Mouse (Mus musculus): ENCODE measurements at regions not wholly inside any gene's neighbourhood (a gene's known extent, or its start where the extent isn't known, plus 50 kb on each side); places are given as distances from the start of the nearest gene placed in this dataset.
A peak's percentile ranks its signal among the peaks of the same experiment; 100 is the strongest.

DNA sequence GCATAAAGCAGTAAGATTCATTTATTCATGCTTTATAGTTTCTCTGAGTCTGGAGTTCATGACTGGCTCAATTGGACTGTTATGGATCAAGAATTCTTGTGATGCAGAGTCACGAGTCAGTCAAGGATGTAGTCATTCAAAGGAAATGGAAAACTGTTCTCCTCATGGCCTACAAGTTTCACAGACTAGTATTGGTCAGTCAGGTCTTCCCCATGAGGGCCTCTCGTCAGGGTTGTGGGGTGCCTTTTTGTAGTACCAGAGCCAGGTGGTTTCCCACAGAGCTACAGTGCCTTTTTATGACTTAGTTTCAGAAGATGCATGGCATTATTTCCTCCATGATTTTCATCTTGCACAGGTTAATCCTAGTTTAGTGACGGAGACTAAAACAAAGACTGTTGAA lies 307.9 kb upstream of the Cited2 start:
- Histone ChIP-seq H3K4me1 (ENCODE audit: control insufficient read depth, insufficient read depth, low read length) (no peaks in the 10 kb centered on the region), H3K27ac (replicated peaks; ENCODE audit: low read depth, low read length) (no peak overlapping the region), H3K4me2 (replicated peaks; ENCODE audit: low read depth, low read length, severe bottlenecking) (no peak overlapping the region), H3K27me3 (ENCODE audit: control insufficient read depth, insufficient read depth, low read length) (no peaks in the 10 kb centered on the region), H3K9ac (ENCODE audit: low read depth, low read length, severe bottlenecking) (no peak overlapping the region), H3K36me3 (ENCODE audit: control insufficient read depth, insufficient read depth, low read length) (no peaks in the 10 kb centered on the region), H3K9me3 (ENCODE audit: control insufficient read depth, low read length) (no peaks in the 10 kb centered on the region), H3K4me3 (replicated peaks; ENCODE audit: low read length) (no peak overlapping the region)
- no peak for ATAC-seq (ENCODE audit: low FRiP score, low read depth)
- DNase-seq (ENCODE audit: low spot score), result no peak
- 73% methylated on average over 3 of the region's 3 CpGs for WGBS
- TF ChIP-seq POLR2A (IDR thresholded peaks at IDR 0.05; ENCODE audit: borderline replicate concordance, extremely low read depth, insufficient read depth, insufficient read length), result no peak

- no peak overlapping the region for H3K9ac ChIP-seq (ENCODE audit: low read depth, low read length, severe bottlenecking)
- H3K4me2 ChIP-seq (replicated peaks; ENCODE audit: low read depth, low read length, severe bottlenecking), result no peak overlapping the region
- H3K4me1 ChIP-seq (ENCODE audit: control insufficient read depth, insufficient read depth, low read length), result no peaks in the 10 kb centered on the region
- H3K27ac ChIP-seq (replicated peaks; ENCODE audit: low read depth, low read length), result no peak overlapping the region
- no peaks in the 10 kb centered on the region for H3K9me3 ChIP-seq (ENCODE audit: control insufficient read depth, low read length)
- H3K4me3 ChIP-seq (replicated peaks; ENCODE audit: low read length), result no peak overlapping the region
- no peaks in the 10 kb centered on the region for H3K36me3 ChIP-seq (ENCODE audit: control insufficient read depth, insufficient read depth, low read length)
- no peak for DNase-seq (ENCODE audit: low spot score)
- no peak for TF ChIP-seq POLR2A (IDR thresholded peaks at IDR 0.05; ENCODE audit: borderline replicate concordance, extremely low read depth, insufficient read depth, insufficient read length)
- WGBS, result 59% methylated on average over 1 of the region's 1 CpGs
- no peak for ATAC-seq (ENCODE audit: low FRiP score, low read depth)
- H3K27me3 ChIP-seq (ENCODE audit: control insufficient read depth, insufficient read depth, low read length), result no peaks in the 10 kb centered on the region
Observed at GRCm38 (mm10) chr10:17416121-17416520, 306.9 kb upstream of the Cited2 start.

DNA sequence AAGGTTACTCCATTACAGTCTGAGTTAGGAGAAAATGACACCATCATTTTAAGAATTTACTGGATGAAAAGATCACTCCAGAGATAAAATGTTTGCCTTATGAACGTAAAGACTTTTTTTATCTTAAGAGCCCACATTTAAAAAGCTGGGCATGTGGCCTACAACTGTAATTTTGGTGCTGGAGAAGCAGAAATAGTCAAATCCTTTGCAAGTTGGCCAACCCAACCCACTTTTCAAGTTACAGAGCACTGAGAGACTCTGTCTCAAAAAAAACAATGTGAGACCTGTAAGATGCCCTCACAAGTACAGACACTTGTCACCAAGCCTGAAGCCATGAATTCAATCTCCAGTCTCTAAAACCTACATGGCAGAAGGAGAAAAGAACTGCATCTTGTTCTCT lies 305.6 kb upstream of the Cited2 start:
- H3K27ac ChIP-seq (replicated peaks; ENCODE audit: low read depth, low read length), result no peak overlapping the region
- ATAC-seq (ENCODE audit: low FRiP score, low read depth) (no peak), DNase-seq (ENCODE audit: low spot score) (no peak)
- H3K36me3 ChIP-seq (ENCODE audit: control insufficient read depth, insufficient read depth, low read length), result no peaks in the 10 kb centered on the region
- no peak for TF ChIP-seq POLR2A (IDR thresholded peaks at IDR 0.05; ENCODE audit: borderline replicate concordance, extremely low read depth, insufficient read depth, insufficient read length)
- no peak overlapping the region for H3K4me2 ChIP-seq (replicated peaks; ENCODE audit: low read depth, low read length, severe bottlenecking)
- 90% methylated on average over 1 of the region's 1 CpGs for WGBS
- H3K9me3 ChIP-seq (ENCODE audit: control insufficient read depth, low read length), result no peaks in the 10 kb centered on the region
- no peaks in the 10 kb centered on the region for H3K4me1 ChIP-seq (ENCODE audit: control insufficient read depth, insufficient read depth, low read length)
- H3K9ac ChIP-seq (ENCODE audit: low read depth, low read length, severe bottlenecking), result no peak overlapping the region
- no peak overlapping the region for H3K4me3 ChIP-seq (replicated peaks; ENCODE audit: low read length)
- H3K27me3 ChIP-seq (ENCODE audit: control insufficient read depth, insufficient read depth, low read length), result no peaks in the 10 kb centered on the region

DNA sequence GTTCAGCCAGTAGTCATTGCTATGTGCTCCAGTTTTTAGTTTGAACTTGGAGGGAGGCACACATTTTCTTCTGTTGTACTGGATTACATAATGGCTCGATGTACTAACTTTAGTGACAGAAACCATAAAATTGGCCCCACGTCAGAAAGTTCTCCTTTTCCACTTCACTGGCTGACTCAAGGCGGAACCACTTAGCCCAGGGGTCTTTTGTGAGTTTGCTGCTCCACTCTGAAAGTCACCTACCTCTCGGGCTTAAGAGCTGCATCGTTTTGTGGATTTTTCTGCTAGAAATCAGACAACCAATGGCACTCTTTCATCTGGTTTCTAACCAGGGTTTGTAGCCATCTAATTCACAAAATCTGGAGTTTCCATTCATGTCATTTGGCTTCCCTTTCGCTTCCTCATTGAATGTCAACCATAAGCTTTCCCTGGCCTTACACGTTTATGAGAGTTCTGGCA lies 304.8 kb upstream of the Cited2 start:
- Histone ChIP-seq H3K27ac (replicated peaks; ENCODE audit: low read depth, low read length) (peak overlapping the region; percentile 43; the same call in 1 of the 2 replicates), H3K9ac (ENCODE audit: low read depth, low read length, severe bottlenecking) (no peak overlapping the region), H3K4me3 (replicated peaks; ENCODE audit: low read length) (no peak overlapping the region), H3K4me1 (ENCODE audit: control insufficient read depth, insufficient read depth, low read length) (no peaks in the 10 kb centered on the region), H3K4me2 (replicated peaks; ENCODE audit: low read depth, low read length, severe bottlenecking) (no peak overlapping the region), H3K36me3 (ENCODE audit: control insufficient read depth, insufficient read depth, low read length) (no peaks in the 10 kb centered on the region), H3K27me3 (ENCODE audit: control insufficient read depth, insufficient read depth, low read length) (no peaks in the 10 kb centered on the region), H3K9me3 (ENCODE audit: control insufficient read depth, low read length) (no peaks in the 10 kb centered on the region)
- ATAC-seq (ENCODE audit: low FRiP score, low read depth) (no peak), DNase-seq (ENCODE audit: low spot score) (peak; percentile 66)
- TF ChIP-seq POLR2A (IDR thresholded peaks at IDR 0.05; ENCODE audit: borderline replicate concordance, extremely low read depth, insufficient read depth, insufficient read length), result no peak
- 40% methylated on average over 7 of the region's 7 CpGs for WGBS

GRCm38 (mm10) chr10:17423584-17424278 lies 299.3 kb upstream of the Cited2 start:
- Histone ChIP-seq H3K36me3 (ENCODE audit: control insufficient read depth, insufficient read depth, low read length) (no peaks in the 10 kb centered on the region), H3K4me2 (replicated peaks; ENCODE audit: low read depth, low read length, severe bottlenecking) (no peak overlapping the region), H3K27me3 (ENCODE audit: control insufficient read depth, insufficient read depth, low read length) (no peaks in the 10 kb centered on the region), H3K9ac (ENCODE audit: low read depth, low read length, severe bottlenecking) (no peak overlapping the region), H3K9me3 (ENCODE audit: control insufficient read depth, low read length) (no peaks in the 10 kb centered on the region), H3K27ac (replicated peaks; ENCODE audit: low read depth, low read length) (no peak overlapping the region), H3K4me1 (ENCODE audit: control insufficient read depth, insufficient read depth, low read length) (no peaks in the 10 kb centered on the region), H3K4me3 (replicated peaks; ENCODE audit: low read length) (no peak overlapping the region)
- DNase-seq (ENCODE audit: low spot score) (no peak), ATAC-seq (ENCODE audit: low FRiP score, low read depth) (no peak)
- no peak for TF ChIP-seq POLR2A (IDR thresholded peaks at IDR 0.05; ENCODE audit: borderline replicate concordance, extremely low read depth, insufficient read depth, insufficient read length)
- WGBS, result 53% methylated on average over 4 of the region's 4 CpGs

Data from limb, embryonic 14.5 days (tissue).